11 mouse cellular contexts compared by ENCODE assay signal in genomic region chr5:121399540-121399939, GRCm38 (mm10). TPM values are rescaled to one million over a fixed set of nuclear protein-coding genes. Genes with fewer than 3 reads are reported as not detected.
DNase-seq lines count a peak whose midpoint lies in the region; ATAC-seq lines count a peak whose summit lies in the region.
"Had no signal": no experiment of that assay in that cellular context is flagged by ENCODE, and none has a peak within 500 bp of the region (broad histone marks: within the 10 kb centered on the region; RNA-seq: fewer than 3 reads in every experiment).

No protein-coding gene starts in this region.

- H3K4me1 ChIP-seq in kidney, embryonic 15.5 days, result peaks cover 27% of the 10 kb centered on the region
- peaks cover 11% of the 10 kb centered on the region for H3K4me1 ChIP-seq in brown adipose tissue, adult 24 weeks (ENCODE audit: control insufficient read depth, insufficient read depth, insufficient read length, low read length)
- H3K4me1 ChIP-seq in limb, embryonic 10.5 days, result peaks cover 21% of the 10 kb centered on the region
- peaks cover 30% of the 10 kb centered on the region for H3K4me1 ChIP-seq in neural tube, embryonic 13.5 days (replicated peaks)

- no peak for DNase-seq in kidney, postnatal 25 days
- DNase-seq in limb, embryonic 10.5 days (ENCODE audit: low spot score), result no peak
- DNase-seq in spleen, postnatal 10 days (ENCODE audit: low spot score in 2 of 2), result no peak
- no peak for DNase-seq in cerebellum, postnatal 4 days (ENCODE audit: low spot score in 2 of 2)
- DNase-seq in gastrocnemius, adult 8-10 months (ENCODE audit: low spot score in 2 of 2), result no peak
- DNase-seq: cerebellum, postnatal 25 days; lung, postnatal 10 days had no signal

- H3K9ac ChIP-seq in kidney, embryonic 15.5 days, result no peak overlapping the region; the same call in 1 of the 2 replicates
- no peak overlapping the region for H3K9ac ChIP-seq in neural tube, embryonic 13.5 days

- H3K36me3 ChIP-seq in kidney, embryonic 15.5 days, result peaks cover 25% of the 10 kb centered on the region
- H3K36me3 ChIP-seq in limb, embryonic 10.5 days, result peaks cover 49% of the 10 kb centered on the region
- H3K36me3 ChIP-seq in neural tube, embryonic 13.5 days, result peaks cover 10% of the 10 kb centered on the region

- no peak overlapping the region for H3K27ac ChIP-seq in kidney, embryonic 15.5 days
- peak overlapping the region; percentile 19; the same call in 1 of the 2 replicates for H3K27ac ChIP-seq in brown adipose tissue, adult 24 weeks (replicated peaks; ENCODE audit: low read depth, low read length)
- no peak overlapping the region for H3K27ac ChIP-seq in limb, embryonic 10.5 days
- H3K27ac ChIP-seq in neural tube, embryonic 13.5 days (replicated peaks), result no peak overlapping the region

- ATAC-seq in kidney, embryonic 15.5 days (replicated peaks; ENCODE audit: low FRiP score), result no peak
- no peak for ATAC-seq in neural tube, embryonic 13.5 days (ENCODE audit: low read depth)
- ATAC-seq: inflammation-experienced regulatory T-cells, adult 6 months had no signal

- no peaks in the 10 kb centered on the region for H3K27me3 ChIP-seq in kidney, embryonic 15.5 days
- no peaks in the 10 kb centered on the region for H3K27me3 ChIP-seq in limb, embryonic 10.5 days (ENCODE audit: low read depth, poor library complexity, severe bottlenecking)
- no peaks in the 10 kb centered on the region for H3K27me3 ChIP-seq in neural tube, embryonic 13.5 days

- 89% methylated on average over 5 of the region's 5 CpGs for WGBS in kidney, embryonic 15.5 days
- 91% methylated on average over 5 of the region's 5 CpGs for WGBS in limb, embryonic 10.5 days
- WGBS in neural tube, embryonic 13.5 days, result 92% methylated on average over 5 of the region's 5 CpGs

- peak overlapping the region; percentile 99 for H3K4me3 ChIP-seq in kidney, embryonic 15.5 days (replicated peaks)
- peak overlapping the region; percentile 22; the same call in 1 of the 2 replicates for H3K4me3 ChIP-seq in brown adipose tissue, adult 24 weeks (ENCODE audit: insufficient read depth, low read depth, low read length)
- H3K4me3 ChIP-seq in limb, embryonic 10.5 days, result peak overlapping the region; percentile 76; the same call in 1 of the 2 replicates
- peak overlapping the region; percentile 96; the same call in 1 of the 2 replicates for H3K4me3 ChIP-seq in neural tube, embryonic 13.5 days

- no peaks in the 10 kb centered on the region for H3K9me3 ChIP-seq in kidney, embryonic 15.5 days (replicated peaks)
- no peaks in the 10 kb centered on the region for H3K9me3 ChIP-seq in limb, embryonic 10.5 days (replicated peaks)
- H3K9me3 ChIP-seq in neural tube, embryonic 13.5 days, result no peaks in the 10 kb centered on the region

- H3K4me2 ChIP-seq in kidney, embryonic 15.5 days, result peak overlapping the region; percentile 85
- H3K4me2 ChIP-seq in neural tube, embryonic 13.5 days, result peak overlapping the region; percentile 97

RNA-seq across cellular contexts. Expression of gene Naa25, which starts 1.8 kb away (rescaled TPM):
- 43.7 and 44.5 TPM in 2 replicates for polyA plus RNA-seq in kidney, embryonic 15.5 days (2015; fragmentation: Nextera tagmentation; extraction: Ambion mirVana)
- polyA plus RNA-seq in brown adipose tissue, adult 24 weeks (2012; ENCODE audit: insufficient read depth, insufficient read length, missing spikeins), result 15.3 and 19.5 TPM in 2 replicates
- 47.0 and 52.8 TPM in 2 replicates for polyA plus RNA-seq in limb, embryonic 10.5 days (2016; fragmentation: Nextera tagmentation; extraction: Ambion mirVana)
- polyA plus RNA-seq in neural tube, embryonic 13.5 days (2015; fragmentation: Nextera tagmentation; extraction: Ambion mirVana), result 46.7 and 53.9 TPM in 2 replicates
- 10 to 100 TPM; 28.5 to 32.6 (median 30.3) TPM for total RNA-seq in gastrocnemius, adult 8-10 months (2022)

RNA-seq across cellular contexts. Expression of gene Trafd1, which starts 14.1 kb away (rescaled TPM):
- 51.2 and 55.6 TPM in 2 replicates for polyA plus RNA-seq in kidney, embryonic 15.5 days (2015; fragmentation: Nextera tagmentation; extraction: Ambion mirVana)
- polyA plus RNA-seq in brown adipose tissue, adult 24 weeks (2012; ENCODE audit: insufficient read depth, insufficient read length, missing spikeins), result 27.3 and 29.2 TPM in 2 replicates
- polyA plus RNA-seq in limb, embryonic 10.5 days (2016; fragmentation: Nextera tagmentation; extraction: Ambion mirVana), result 50.4 and 67.7 TPM in 2 replicates
- polyA plus RNA-seq in neural tube, embryonic 13.5 days (2015; fragmentation: Nextera tagmentation; extraction: Ambion mirVana), result 119 and 130 TPM in 2 replicates
- 10 to 100 TPM; 37.4 to 45.4 (median 40.5) TPM for total RNA-seq in gastrocnemius, adult 8-10 months (2022)

RNA-seq across cellular contexts. Expression of gene Tmem116, which starts 52.2 kb away (rescaled TPM):
- 6.7 and 8.5 TPM in 2 replicates for polyA plus RNA-seq in kidney, embryonic 15.5 days (2015; fragmentation: Nextera tagmentation; extraction: Ambion mirVana)
- 0.88 and 3.7 TPM in 2 replicates for polyA plus RNA-seq in brown adipose tissue, adult 24 weeks (2012; ENCODE audit: insufficient read depth, insufficient read length, missing spikeins)
- 0.55 and 0.73 TPM in 2 replicates for polyA plus RNA-seq in limb, embryonic 10.5 days (2016; fragmentation: Nextera tagmentation; extraction: Ambion mirVana)
- polyA plus RNA-seq in neural tube, embryonic 13.5 days (2015; fragmentation: Nextera tagmentation; extraction: Ambion mirVana), result 1.8 and 2.1 TPM in 2 replicates
- total RNA-seq in gastrocnemius, adult 8-10 months (2022), result 1 to 10 TPM; 6.3 to 9.3 (median 8.5) TPM

RNA-seq across cellular contexts. Expression of gene Erp29, which starts 52.8 kb away (rescaled TPM):
- polyA plus RNA-seq in kidney, embryonic 15.5 days (2015; fragmentation: Nextera tagmentation; extraction: Ambion mirVana), result 165 and 174 TPM in 2 replicates
- polyA plus RNA-seq in brown adipose tissue, adult 24 weeks (2012; ENCODE audit: insufficient read depth, insufficient read length, missing spikeins), result 37.8 and 38.4 TPM in 2 replicates
- polyA plus RNA-seq in limb, embryonic 10.5 days (2016; fragmentation: Nextera tagmentation; extraction: Ambion mirVana), result 102 and 112 TPM in 2 replicates
- polyA plus RNA-seq in neural tube, embryonic 13.5 days (2015; fragmentation: Nextera tagmentation; extraction: Ambion mirVana), result 171 and 174 TPM in 2 replicates
- total RNA-seq in gastrocnemius, adult 8-10 months (2022), result 10 to 100 TPM; 30.5 to 34.9 (median 31.1) TPM

Comparison
In these comparisons a context has a peak if more than half of its experiments do, and no peak if none do; other contexts are left out.
1. H3K4me3 ChIP-seq: peak in every context shown above with its lines; median percentile 99 in kidney, embryonic 15.5 days; 96 in neural tube, embryonic 13.5 days; 76 in limb, embryonic 10.5 days; 22 in brown adipose tissue, adult 24 weeks.